In genomic region chr3:122985183-122985944, GRCm38 (mm10) we compare ENCODE assay signal across 8 mouse cellular contexts. TPM values are rescaled to one million over a fixed set of nuclear protein-coding genes. Genes with fewer than 3 reads are reported as not detected.
A peak's percentile ranks its signal among the peaks of the same experiment; 100 is the strongest.
DNase-seq lines count a peak whose midpoint lies in the region; ATAC-seq and TF ChIP-seq lines count a peak whose summit lies in the region.

No protein-coding gene starts in this region.

- H3K27me3 ChIP-seq in kidney, adult 2 months (replicated peaks; ENCODE audit: control insufficient read depth, insufficient read depth, low read length): no peaks in the 10 kb centered on the region
- H3K27me3 ChIP-seq in forebrain, embryonic 16.5 days (replicated peaks; ENCODE audit: control insufficient read depth, insufficient read depth, low read length): no peaks in the 10 kb centered on the region

- H3K27ac ChIP-seq in kidney, adult 2 months (ENCODE audit: insufficient read depth, low read depth, low read length): peak overlapping the region; percentile 82
- H3K27ac ChIP-seq in forebrain, embryonic 16.5 days (ENCODE audit: low read length): peak overlapping the region; percentile 89; the same call in 1 of the 2 replicates

- no peaks in the 10 kb centered on the region for H3K36me3 ChIP-seq in kidney, adult 2 months (ENCODE audit: control insufficient read depth, insufficient read depth, low read length)
- no peaks in the 10 kb centered on the region for H3K36me3 ChIP-seq in forebrain, embryonic 16.5 days (ENCODE audit: control insufficient read depth, insufficient read depth)

- WGBS in kidney, adult 2 months: 14% methylated on average over 13 of the region's 13 CpGs
- WGBS in forebrain, embryonic 16.5 days: 18% methylated on average over 13 of the region's 13 CpGs

- no peaks in the 10 kb centered on the region for H3K9me3 ChIP-seq in forebrain, embryonic 16.5 days (ENCODE audit: control insufficient read depth, low read length)

- peak overlapping the region; percentile 66 for H3K4me2 ChIP-seq in forebrain, embryonic 16.5 days (ENCODE audit: low read length)

- no peak for TF ChIP-seq CTCF in kidney, adult 2 months (conservative IDR thresholded peaks at IDR 0.05; ENCODE audit: insufficient read depth, insufficient read length, low read depth, low read length)

- TF ChIP-seq POLR2A in kidney, adult 2 months (IDR thresholded peaks at IDR 0.05; ENCODE audit: low read depth, low read length): no peak

- peak overlapping the region; percentile 88 for H3K4me3 ChIP-seq in kidney, adult 2 months (ENCODE audit: insufficient read depth, low read depth, low read length)
- peak overlapping the region; percentile 93 for H3K4me3 ChIP-seq in forebrain, embryonic 16.5 days (replicated peaks; ENCODE audit: low read length)

- H3K4me1 ChIP-seq in kidney, adult 2 months (ENCODE audit: control insufficient read depth, insufficient read depth, low read length): peaks cover 21% of the 10 kb centered on the region; the same call in 1 of the 2 replicates
- H3K4me1 ChIP-seq in forebrain, embryonic 16.5 days (replicated peaks; ENCODE audit: control insufficient read depth, insufficient read depth, low read length): peaks cover 5% of the 10 kb centered on the region; the same call in 1 of the 2 replicates

- no peak for DNase-seq in kidney, adult 2 months
- DNase-seq in kidney, adult 8-10 months: no peak
- peak; percentile 58 for DNase-seq in R1 (ENCODE audit: low read depth, low spot score)
- DNase-seq in mesoderm, embryonic 11.5 days (ENCODE audit: low read depth, low spot score): peak; percentile 34
- DNase-seq in frontal cortex, postnatal 14 days (ENCODE audit: low spot score in 2 of 2): no peak
- no peak for DNase-seq in gastrocnemius, postnatal 36 days
- no peak for DNase-seq in urinary bladder, postnatal 10 days (ENCODE audit: low spot score)

- H3K9ac ChIP-seq in forebrain, embryonic 16.5 days (replicated peaks; ENCODE audit: low read depth, low read length): peak overlapping the region; percentile 85

- no peak for ATAC-seq in forebrain, embryonic 16.5 days

- intact Hi-C loops in gastrocnemius, postnatal 36 days (cut with DNase I): no loop called here

RNA-seq across cellular contexts. Expression of gene Usp53, which starts 1.1 kb away (rescaled TPM):
- polyA plus RNA-seq in kidney, adult 2 months (2012; rRNA removed): 4.4 TPM in 2 replicates
- 6.4 and 7.2 TPM in 2 replicates for polyA plus RNA-seq in forebrain, embryonic 16.5 days (2015; fragmentation: Nextera tagmentation; extraction: Ambion mirVana)
- total RNA-seq in gastrocnemius, postnatal 36 days (2021): 10 to 100 TPM in 1 of 2 experiments, 1 to 10 TPM in 1; 8.4 to 11.1 TPM

RNA-seq across cellular contexts. Expression of gene Myoz2, which starts 49.5 kb away (rescaled TPM):
- polyA plus RNA-seq in kidney, adult 2 months (2012; rRNA removed): 3.8 TPM in 1 of 2 replicates, not detected in the other
- not detected in 2 replicates for polyA plus RNA-seq in forebrain, embryonic 16.5 days (2015; fragmentation: Nextera tagmentation; extraction: Ambion mirVana)
- 100 to 1,000 TPM; 209 to 515 TPM for total RNA-seq in gastrocnemius, postnatal 36 days (2021)

Comparison
In these comparisons a context has a peak if more than half of its experiments do, and no peak if none do; other contexts are left out.
1. DNase-seq: peak in R1 (single experiment) and mesoderm, embryonic 11.5 days (single experiment); none in kidney, adult 2 months (single experiment), kidney, adult 8-10 months (0 of 2), frontal cortex, postnatal 14 days (0 of 2), gastrocnemius, postnatal 36 days (0 of 2) and urinary bladder, postnatal 10 days (single experiment).